Mouse (Mus musculus) heart, postnatal 0 days (tissue): Measurements from ENCODE around the gene Lpin3. TPM values are rescaled to one million over a fixed set of nuclear protein-coding genes. Genes with fewer than 3 reads are reported as not detected.

Experiments
- ATAC-seq: fragments of 200-750 bp; cut with Nextera tagmentation; 2 replicates; pipeline ENCODE4 v1.8.0; 2017; ENCODE audit warnings: low read depth, moderate number of reproducible peaks, moderate library complexity; ENCODE audit not compliant: insufficient read depth
- DNase-seq: peaks from one replicate; pipeline ENCODE4 v3.0.0-alpha.2; 2016; ENCODE audit warnings: low spot score
- H3K27ac ChIP-seq: fragments of 300-500 bp; sonication (generic); 2 replicates; pipeline ENCODE4 v1.5.1; 2014; ENCODE audit warnings: low read depth, mild to moderate bottlenecking
- H3K27me3 ChIP-seq: fragments of 300-500 bp; sonication (generic); 2 replicates; pipeline ENCODE4 v1.6.1; 2014; ENCODE audit warnings: low read length, mixed read lengths; ENCODE audit not compliant: control insufficient read depth, insufficient read depth
- H3K36me3 ChIP-seq: fragments of 300-500 bp; sonication (generic); replicated peaks from 2 replicates; pipeline ENCODE4 v1.6.1; 2014; ENCODE audit warnings: low read length, mixed read lengths; ENCODE audit not compliant: control insufficient read depth, insufficient read depth
- H3K4me1 ChIP-seq: fragments of 300-500 bp; sonication (generic); 2 replicates; pipeline ENCODE4 v1.6.1; 2014; ENCODE audit warnings: antibody characterized with exemption; ENCODE audit not compliant: control insufficient read depth, insufficient read depth
- H3K4me2 ChIP-seq: fragments of 300-500 bp; sonication (generic); 2 replicates; pipeline ENCODE4 v1.6.1; 2014; ENCODE audit warnings: low read depth, mild to moderate bottlenecking, low read length, moderate library complexity
- H3K4me3 ChIP-seq: fragments of 300-500 bp; sonication (generic); 2 replicates; pipeline ENCODE4 v1.5.1; 2014; ENCODE audit warnings: low read depth, low read length
- H3K9ac ChIP-seq: fragments of 300-500 bp; sonication (generic); replicated peaks from 2 replicates; pipeline ENCODE4 v1.6.1; 2014; ENCODE audit warnings: low read depth, low read length, mixed read lengths
- H3K9me3 ChIP-seq: fragments of 300-500 bp; sonication (generic); replicated peaks from 2 replicates; pipeline ENCODE4 v1.6.1; 2016; ENCODE audit warnings: low read length; ENCODE audit not compliant: control insufficient read depth
- CTCF ChIP-seq: IDR thresholded peaks from 2 replicates; pipeline ENCODE4 v1.5.1; 2016; ENCODE audit warnings: antibody characterized with exemption, control low read depth, low read depth
- EP300 ChIP-seq: IDR thresholded peaks from 2 replicates; pipeline ENCODE4 v1.6.1; 2016; ENCODE audit warnings: antibody characterized with exemption, low read depth
- WGBS: fragments of 180-500 bp; shearing (Covaris S2); extraction: QIAGEN DNeasy Blood & Tissue Kit; methylation state at CpG from one replicate; pipeline ENCODE4 v1.1.7; 2014; 5-methylcytosine and 5-hydroxymethylcytosine counted together
- polyA plus RNA-seq: library from polyadenylated mRNA; unstranded; fragments of >200 nt; fragmentation: Nextera tagmentation; extraction: Ambion mirVana; gene quantifications from 2 replicates; pipeline ENCODE4 v1.2.1, GENCODE M21; 2015
- total RNA-seq: library from RNA; depleted of rRNA; stranded (reverse); fragments of >200 nt; gene quantifications from 2 replicates; pipeline ENCODE4 v1.2.3, GENCODE M21; 2014; ENCODE audit warnings: low replicate concordance

Lpin3 gene
- total and polyA plus RNA-seq, 2 experiments from 2014 or later, result 1.5 to 5.1 TPM

DNA sequence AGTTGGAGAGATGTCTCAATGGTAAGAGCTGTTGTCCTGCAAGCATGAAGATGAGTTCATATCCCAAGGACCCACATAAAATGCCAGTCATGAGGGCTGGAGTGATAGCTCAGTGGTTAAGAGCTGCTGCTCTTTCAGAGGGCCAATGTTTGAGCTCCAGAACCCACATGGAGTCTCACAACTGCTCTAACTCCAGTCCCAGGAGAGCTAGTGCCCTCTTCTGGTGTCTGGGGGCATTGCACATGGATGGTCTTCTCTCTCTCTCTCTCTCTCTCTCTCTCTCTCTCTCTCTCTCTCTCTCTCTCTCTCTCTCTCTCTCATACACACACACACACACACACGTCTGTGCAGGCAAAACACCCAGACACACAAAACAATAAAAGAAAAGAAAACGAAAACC is 4.4 kb downstream of the Lpin3 start:
- 30% methylated on average over 2 of the region's 2 CpGs for WGBS

DNA sequence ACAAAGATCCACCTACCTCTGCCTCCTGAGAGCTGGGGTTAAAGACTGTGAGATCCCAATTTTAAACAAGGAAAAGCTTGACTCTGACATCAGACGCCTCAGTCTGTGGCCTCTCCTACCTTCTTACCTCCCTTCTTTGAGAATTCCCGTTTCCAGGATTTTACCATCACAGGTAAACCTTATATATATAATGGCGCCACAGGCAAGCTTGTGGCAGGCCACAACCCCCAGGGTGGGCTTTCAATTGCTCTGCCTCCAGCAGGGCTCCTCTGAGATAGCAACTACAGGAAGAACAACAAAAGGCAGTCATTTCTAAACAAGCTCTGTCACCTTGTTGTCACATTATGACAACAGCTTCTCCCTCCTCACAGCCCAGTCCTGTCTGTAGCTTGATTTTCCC is 5.8 kb downstream of the Lpin3 start:
- no peak for TF ChIP-seq EP300
- no peak for TF ChIP-seq CTCF
- Histone ChIP-seq H3K9ac (no peak overlapping the region), H3K36me3 (no peaks in the 10 kb centered on the region), H3K27me3 (no peaks in the 10 kb centered on the region), H3K4me2 (no peak overlapping the region), H3K4me3 (no peak overlapping the region), H3K9me3 (no peaks in the 10 kb centered on the region), H3K4me1 (no peaks in the 10 kb centered on the region), H3K27ac (no peak overlapping the region)
- ATAC-seq (no peak), DNase-seq (no peak)
- WGBS, result 77% methylated on average over 3 of the region's 3 CpGs

More for the DNA sequence above, 4.4 kb downstream of the Lpin3 start:
- ATAC-seq (no peak), DNase-seq (no peak)
- Histone ChIP-seq H3K9ac (no peak overlapping the region), H3K36me3 (no peaks in the 10 kb centered on the region), H3K4me3 (no peak overlapping the region), H3K27ac (no peak overlapping the region), H3K4me2 (no peak overlapping the region), H3K4me1 (peaks cover 3% of the 10 kb centered on the region; the same call in 1 of the 2 replicates), H3K9me3 (no peaks in the 10 kb centered on the region), H3K27me3 (no peaks in the 10 kb centered on the region)
- TF ChIP-seq CTCF, result peak; percentile 79
- no peak for TF ChIP-seq EP300

DNA sequence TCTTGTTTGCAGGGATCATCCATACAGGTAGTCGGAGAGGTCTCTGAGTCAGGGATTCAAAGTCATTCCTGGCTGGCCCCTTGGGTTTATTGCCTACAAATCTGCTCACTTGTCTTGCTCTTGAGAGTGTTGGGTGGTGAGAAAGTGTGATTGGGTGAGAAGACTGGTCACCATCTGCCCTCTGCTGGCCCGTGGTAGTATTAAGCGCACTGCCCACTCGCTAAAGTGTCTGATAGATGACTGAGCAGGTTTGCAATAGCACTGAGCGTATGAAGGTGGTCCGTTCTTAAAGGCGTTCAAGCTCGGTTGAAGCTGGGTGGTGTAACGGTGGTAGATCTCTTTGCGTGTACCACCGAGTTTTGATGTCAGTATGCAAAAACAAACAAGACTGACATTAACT is 6.8 kb downstream of the Lpin3 start:
- no peaks in the 10 kb centered on the region for H3K4me1 ChIP-seq
- no peaks in the 10 kb centered on the region for H3K27me3 ChIP-seq
- WGBS, result 2% methylated on average over 11 of the region's 11 CpGs
- H3K27ac ChIP-seq, result no peak overlapping the region
- H3K4me2 ChIP-seq, result peak overlapping the region; percentile 83
- TF ChIP-seq EP300 (no peak), CTCF (peak; percentile 89)
- no peaks in the 10 kb centered on the region for H3K36me3 ChIP-seq
- H3K9ac ChIP-seq, result peak overlapping the region; percentile 31; the same call in 1 of the 2 replicates
- peak overlapping the region; percentile 39 for H3K4me3 ChIP-seq
- H3K9me3 ChIP-seq, result no peaks in the 10 kb centered on the region
- DNase-seq (peak; percentile 81), ATAC-seq (peak; percentile 86)

DNA sequence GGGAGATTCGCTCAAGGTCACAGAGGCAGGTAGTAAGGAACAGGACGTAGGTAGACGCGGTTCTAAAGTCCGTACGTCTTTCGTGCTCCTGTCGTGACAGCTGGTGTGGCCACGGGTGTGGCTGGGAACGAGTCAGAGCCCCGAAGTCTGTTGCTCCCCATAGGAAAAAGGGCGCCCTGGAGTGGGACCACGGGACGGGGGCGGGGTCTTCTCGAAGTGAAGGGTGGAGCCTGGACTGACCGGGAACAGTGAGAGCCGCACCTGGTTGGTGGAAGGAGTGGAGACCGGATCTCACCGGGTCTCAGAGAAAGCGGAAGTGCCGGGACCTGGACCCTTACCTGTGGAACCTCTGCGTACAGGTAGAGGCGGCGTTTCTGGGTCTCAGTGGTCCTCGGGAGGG is 7.4 kb downstream of the Lpin3 start:
- Histone ChIP-seq H3K4me1 (no peaks in the 10 kb centered on the region), H3K27ac (no peak overlapping the region), H3K4me3 (peak overlapping the region; percentile 39), H3K4me2 (peak overlapping the region; percentile 83), H3K9ac (peak overlapping the region; percentile 31; the same call in 1 of the 2 replicates), H3K27me3 (no peaks in the 10 kb centered on the region), H3K9me3 (no peaks in the 10 kb centered on the region), H3K36me3 (no peaks in the 10 kb centered on the region)
- under 1% methylated on average over 26 of the region's 26 CpGs for WGBS
- no peak for DNase-seq
- ATAC-seq, result peak; percentile 69
- TF ChIP-seq EP300 (no peak), CTCF (no peak)

DNA sequence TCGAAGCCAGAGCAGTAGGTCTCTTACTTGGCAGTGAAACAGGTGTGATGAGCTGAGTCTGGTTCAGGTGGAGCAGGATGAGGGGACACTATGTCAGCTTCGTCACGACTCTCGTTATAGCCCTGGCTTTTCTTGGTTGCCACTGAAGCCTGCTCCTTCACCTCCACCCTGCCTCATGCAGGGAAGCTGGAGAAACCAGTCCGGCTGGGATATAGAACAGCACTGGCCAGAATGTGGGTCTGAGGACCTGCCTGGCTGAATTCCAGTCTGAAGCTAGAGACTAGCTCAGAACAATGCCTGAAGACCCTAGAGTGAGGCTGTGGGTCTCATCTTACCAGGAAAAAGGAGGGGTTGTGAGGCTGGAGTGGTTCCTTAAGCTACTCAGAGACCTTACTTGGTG is 10.6 kb downstream of the Lpin3 start:
- DNase-seq (no peak), ATAC-seq (no peak)
- Histone ChIP-seq H3K4me1 (no peaks in the 10 kb centered on the region), H3K4me3 (no peak overlapping the region), H3K4me2 (no peak overlapping the region), H3K27me3 (no peaks in the 10 kb centered on the region), H3K27ac (no peak overlapping the region), H3K9me3 (no peaks in the 10 kb centered on the region), H3K36me3 (no peaks in the 10 kb centered on the region), H3K9ac (no peak overlapping the region)
- 81% methylated on average over 5 of the region's 5 CpGs for WGBS
- TF ChIP-seq CTCF, result no peak
- TF ChIP-seq EP300, result no peak

DNA sequence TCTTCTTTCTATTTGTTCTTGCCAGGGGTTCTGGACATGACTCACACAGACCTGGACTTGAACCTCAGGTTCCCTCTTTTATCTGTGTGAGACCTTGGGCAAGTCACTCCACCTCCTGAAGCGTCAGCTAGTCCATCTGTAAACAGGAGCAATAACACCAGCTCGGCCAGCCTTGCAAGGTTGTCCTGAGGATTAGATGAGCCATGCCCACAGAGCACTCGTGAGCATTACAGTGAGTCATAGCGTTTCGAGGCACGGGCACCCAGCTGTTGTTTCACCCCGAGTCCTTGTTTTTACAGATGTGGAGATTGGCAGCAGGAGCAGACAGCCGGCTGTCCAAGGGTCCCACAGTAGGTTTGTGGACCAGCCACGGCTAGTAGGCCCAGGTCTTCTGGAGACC is 11.2 kb downstream of the Lpin3 start:
- no peak overlapping the region for H3K9ac ChIP-seq
- H3K4me3 ChIP-seq, result no peak overlapping the region
- H3K27me3 ChIP-seq, result no peaks in the 10 kb centered on the region
- no peaks in the 10 kb centered on the region for H3K36me3 ChIP-seq
- TF ChIP-seq CTCF (no peak), EP300 (no peak)
- H3K4me2 ChIP-seq, result no peak overlapping the region
- 83% methylated on average over 9 of the region's 9 CpGs for WGBS
- no peak for ATAC-seq
- no peak for DNase-seq
- no peak overlapping the region for H3K27ac ChIP-seq
- H3K9me3 ChIP-seq, result no peaks in the 10 kb centered on the region
- no peaks in the 10 kb centered on the region for H3K4me1 ChIP-seq
